Mouse (Mus musculus): ENCODE data around the gene Ptgis. TPM values are rescaled to one million over a fixed set of nuclear protein-coding genes. Genes with fewer than 3 reads are reported as not detected.

The Ptgis gene
- 10 to 100 TPM; 19.3 to 31.8 TPM for total RNA-seq (2021)
- long read RNA-seq, experiment 1, transcript Ptgis-201 (10 exons, 2,107 nt): major isoform, 14 of 23 reads
- long read RNA-seq, experiment 1, partial matches to known transcripts: 2 of 23 reads
- long read RNA-seq, experiment 1, other reads (novel, unspliced or antisense): 7 of 23 reads
- long read RNA-seq, experiment 2, transcript Ptgis-201 (10 exons, 2,107 nt): major isoform, 29 of 40 reads
- long read RNA-seq, experiment 2, partial matches to known transcripts: 10 of 40 reads
- long read RNA-seq, experiment 2, other reads (novel, unspliced or antisense): 1 of 40 reads

GRCm38 (mm10) chr2:167240008-167240964 is at the start of gene Ptgis:
TSS of gene Ptgis (minus strand) at chr2:167240604.
- peak in 1 of 2 experiments; percentile 40 for DNase-seq (ENCODE audit: low spot score in 2 of 2)

GRCm38 (mm10) chr2:167281461-167281860 is 41.1 kb upstream of the Ptgis start:
- DNase-seq (ENCODE audit: low spot score in 2 of 2): peak; percentile 1 to 17

DNA sequence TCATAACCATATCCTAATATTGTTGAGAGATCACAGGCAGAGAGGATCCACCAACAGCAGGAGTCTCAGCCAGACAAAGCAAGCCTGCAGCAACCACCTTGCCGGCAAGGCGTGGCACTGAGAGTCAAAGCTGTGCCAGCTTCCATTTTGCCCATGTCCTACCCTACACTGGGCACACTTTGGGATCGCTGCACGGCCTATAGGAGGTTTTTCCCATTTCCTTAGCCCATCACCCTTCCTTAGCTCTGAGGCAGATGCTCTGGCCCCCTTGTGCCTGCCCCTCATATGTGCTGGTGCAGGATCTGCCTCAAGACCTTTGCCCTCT is 40.5 kb upstream of the Ptgis start:
- DNase-seq (ENCODE audit: low spot score in 2 of 2): no peak

- DNase-seq (ENCODE audit: low spot score in 2 of 2): peak; percentile 74 to 75
These were observed 39.9 kb upstream of the Ptgis start for GRCm38 (mm10) chr2:167280090-167280985.

DNA sequence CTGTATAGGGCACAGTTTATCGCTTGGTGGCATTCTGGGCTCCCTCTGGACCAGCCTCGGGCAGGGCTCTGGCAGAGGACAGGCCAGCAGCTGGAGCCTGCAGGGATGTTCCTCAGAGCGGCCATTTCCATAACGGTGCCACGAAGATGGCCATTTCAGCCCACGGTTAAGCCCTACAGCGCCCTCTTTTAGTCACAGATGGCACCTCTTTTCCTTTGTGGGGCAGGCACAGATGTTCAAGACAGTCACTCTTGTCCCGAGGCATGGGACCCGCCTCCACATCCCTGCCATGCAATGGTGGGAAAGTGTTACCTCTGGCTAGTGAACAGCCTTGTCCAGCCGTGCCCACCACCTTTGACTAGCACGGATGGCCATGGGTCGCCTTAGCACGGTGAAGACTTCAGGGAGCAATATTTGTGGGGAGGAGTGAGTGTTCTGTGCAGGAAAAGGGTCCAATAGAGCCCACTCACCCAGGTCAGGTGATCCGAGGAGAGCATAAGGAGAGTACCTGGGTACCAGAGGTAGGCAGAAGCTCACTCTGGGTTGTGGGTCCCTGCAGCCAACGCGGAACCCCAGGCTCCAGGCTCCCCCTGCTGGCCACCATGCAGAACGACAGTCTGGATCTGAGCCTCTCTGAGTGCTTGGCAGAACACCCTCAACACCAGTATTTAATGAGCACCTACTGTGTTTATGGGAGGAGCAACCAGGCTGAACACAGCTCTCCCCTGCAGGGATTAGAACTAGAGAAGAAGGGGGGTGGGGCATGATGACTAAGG is 38.5 kb upstream of the Ptgis start:
- peak; percentile 74 to 79 for DNase-seq (ENCODE audit: low spot score in 2 of 2)

GRCm38 (mm10) chr2:167278011-167278410 is 37.6 kb upstream of the Ptgis start:
- DNase-seq (ENCODE audit: low spot score in 2 of 2): peak; percentile 2 to 29

DNA sequence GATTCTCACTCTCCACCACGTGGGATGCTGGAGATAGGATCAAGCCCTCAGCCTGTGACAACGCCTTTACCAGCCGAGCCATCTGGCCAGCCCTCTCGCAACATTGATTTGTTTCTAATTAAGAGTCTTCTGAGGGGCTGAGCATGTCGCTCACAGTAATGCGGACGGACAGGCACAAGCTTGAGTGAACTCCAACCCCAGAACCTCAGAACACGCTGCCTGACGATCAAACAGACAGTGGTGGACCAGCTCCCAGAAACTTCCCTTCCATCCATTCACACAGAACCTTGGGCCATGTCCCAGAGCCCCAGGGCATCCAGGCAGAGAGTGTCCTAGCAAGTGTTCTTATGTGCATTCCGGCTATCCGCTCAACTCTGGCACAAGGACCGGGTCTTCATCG is 36.6 kb upstream of the Ptgis start:
- peak in 1 of 2 experiments; percentile 1 for DNase-seq (ENCODE audit: low spot score in 2 of 2)

- DNase-seq (ENCODE audit: low spot score in 2 of 2): no peak
These were observed 35.5 kb upstream of the Ptgis start for GRCm38 (mm10) chr2:167275856-167276255.

GRCm38 (mm10) chr2:167274713-167275465 is 34.5 kb upstream of the Ptgis start:
- DNase-seq (ENCODE audit: low spot score in 2 of 2): peak; percentile 1 to 17

GRCm38 (mm10) chr2:167273206-167273740 is 32.9 kb upstream of the Ptgis start:
- DNase-seq (ENCODE audit: low spot score in 2 of 2): peak; percentile 1 to 19

- DNase-seq (ENCODE audit: low spot score in 2 of 2): peak in 1 of 2 experiments; percentile 0
These were observed 32.3 kb upstream of the Ptgis start for GRCm38 (mm10) chr2:167272706-167273105.

DNA sequence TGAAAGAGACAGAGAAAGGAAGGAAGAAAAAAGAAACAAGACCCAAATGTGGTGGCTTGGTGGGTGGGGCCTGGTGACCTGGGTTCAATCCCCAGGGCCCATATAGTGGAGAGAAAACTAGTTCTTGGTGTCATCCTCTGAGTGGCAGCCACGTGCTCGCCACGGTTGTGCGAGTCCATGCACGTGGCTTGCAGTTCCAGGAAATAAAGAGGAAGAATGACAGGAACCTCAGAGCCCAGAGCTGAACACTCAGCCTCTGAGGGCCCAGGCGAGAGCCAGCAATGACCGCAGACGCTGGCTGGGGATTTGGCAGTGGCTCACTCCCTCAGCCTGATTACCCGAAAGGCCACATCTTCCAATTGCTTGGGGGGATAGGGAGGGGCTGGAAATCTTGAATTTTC is 30.7 kb upstream of the Ptgis start:
- peak; percentile 0 to 19 for DNase-seq (ENCODE audit: low spot score in 2 of 2)

GRCm38 (mm10) chr2:167270496-167270895 is 30.1 kb upstream of the Ptgis start:
- DNase-seq (ENCODE audit: low spot score in 2 of 2): peak in 1 of 2 experiments; percentile 1

GRCm38 (mm10) chr2:167268721-167269120 is 28.3 kb upstream of the Ptgis start:
- peak in 1 of 2 experiments; percentile 1 for DNase-seq (ENCODE audit: low spot score in 2 of 2)

DNA sequence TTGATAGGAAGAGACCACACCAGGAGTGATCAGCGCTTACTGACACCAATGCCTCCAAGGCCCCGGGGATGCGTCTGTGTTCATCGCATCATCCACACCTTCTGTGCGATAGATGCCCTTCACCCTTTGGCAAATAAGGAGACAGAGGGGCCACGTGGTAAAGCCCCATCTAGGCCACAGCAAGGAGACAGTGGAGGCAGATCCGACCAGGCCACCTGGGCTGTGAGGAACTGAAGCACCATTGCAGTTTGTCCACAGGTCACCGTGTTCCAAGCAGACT is 27.9 kb upstream of the Ptgis start:
- DNase-seq (ENCODE audit: low spot score in 2 of 2): peak in 1 of 2 experiments; percentile 16

DNA sequence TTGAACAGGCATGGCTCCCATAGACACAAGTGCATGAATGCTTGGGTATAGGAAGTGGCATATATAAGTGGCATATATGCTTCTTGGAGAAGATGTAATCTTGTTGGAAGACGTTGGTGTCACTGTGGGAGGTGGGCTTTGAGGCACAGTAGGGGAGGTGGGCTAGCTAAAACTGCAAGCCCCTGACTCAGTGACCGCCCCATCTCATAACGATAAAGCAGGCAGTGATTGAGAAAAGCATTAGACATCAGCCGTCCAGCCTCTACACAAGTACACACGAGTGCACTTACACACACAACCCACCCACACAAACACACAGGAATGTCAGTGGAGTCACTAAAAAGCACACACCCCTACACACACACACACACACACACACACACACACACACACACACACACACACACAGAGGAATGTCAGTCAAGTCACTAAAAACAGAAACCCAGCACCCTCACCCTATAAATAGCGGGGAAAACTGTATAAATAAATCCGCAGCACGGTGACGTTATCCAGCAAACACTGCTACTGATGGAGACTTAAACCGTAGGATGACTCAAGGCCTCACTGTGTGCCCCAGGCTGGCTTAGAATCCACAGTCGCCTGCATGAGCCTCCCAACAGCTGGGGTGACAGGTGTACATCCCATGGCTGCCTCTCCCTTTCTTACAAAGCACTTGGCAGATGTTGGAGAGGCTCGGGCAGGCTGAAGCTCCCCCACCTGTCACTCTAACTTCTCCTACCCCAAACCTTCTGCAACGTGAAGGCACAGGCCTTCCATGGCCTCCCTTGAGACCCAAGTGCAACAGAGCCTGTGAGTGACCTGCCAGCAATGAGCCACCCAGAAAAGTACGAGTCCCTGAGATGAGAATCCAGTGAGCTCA is 27.4 kb upstream of the Ptgis start:
- peak; percentile 1 to 16 for DNase-seq (ENCODE audit: low spot score in 2 of 2)

DNA sequence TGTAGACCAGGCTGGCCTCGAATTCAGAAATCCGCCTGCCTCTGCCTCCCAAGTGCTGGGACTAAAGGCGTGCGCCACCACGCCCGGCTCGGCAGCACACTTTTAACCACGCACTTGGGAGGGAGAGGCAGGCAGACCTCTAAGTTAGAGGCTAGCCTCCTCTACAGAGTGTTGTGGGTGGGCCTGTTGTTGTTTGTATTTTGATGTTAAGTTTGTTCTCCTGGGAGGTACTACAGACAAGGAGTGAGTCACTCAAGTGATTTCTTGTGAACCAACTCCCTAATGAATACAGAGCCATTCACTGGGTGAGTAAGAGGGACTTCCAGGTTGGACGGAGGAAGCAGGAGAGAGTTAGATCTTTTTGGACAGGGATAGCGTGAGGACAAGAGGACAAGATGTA is 25.8 kb upstream of the Ptgis start:
- DNase-seq (ENCODE audit: low spot score in 2 of 2): no peak

GRCm38 (mm10) chr2:167265806-167266205 is 25.4 kb upstream of the Ptgis start:
- DNase-seq (ENCODE audit: low spot score in 2 of 2): peak in 1 of 2 experiments; percentile 21
